Mouse (Mus musculus): ENCODE results near the gene Susd2.

GRCm38 (mm10) chr10:75666451-75667030 lies 22.7 kb upstream of the Susd2 start:
- TF ChIP-seq CTCF (IDR thresholded peaks at IDR 0.05) = no peak
- TF ChIP-seq EP300 (IDR thresholded peaks at IDR 0.05; ENCODE audit: insufficient read depth, low read depth, low read length) = no peak

Measured in heart, adult 2 months (tissue).